Mouse (Mus musculus): ENCODE measurements around the gene Kif26b. TPM values are rescaled to one million over a fixed set of nuclear protein-coding genes. Genes with fewer than 3 reads are reported as not detected.

Kif26b gene
- polyA plus RNA-seq, 1 experiment from 2014 or later = 8.8 TPM

- WGBS = 79% methylated on average over 15 of the region's 15 CpGs
- H3K27ac ChIP-seq (replicated peaks) = no peak overlapping the region
- H3K9ac ChIP-seq = no peak overlapping the region
- H3K4me1 ChIP-seq = peaks cover 29% of the 10 kb centered on the region
- H3K36me3 ChIP-seq = peaks cover 6% of the 10 kb centered on the region; the same call in 1 of the 2 replicates
- H3K4me3 ChIP-seq = no peak overlapping the region
- no peaks in the 10 kb centered on the region; the same call in 1 of the 2 replicates for H3K9me3 ChIP-seq
- no peak overlapping the region for H3K4me2 ChIP-seq
- no peaks in the 10 kb centered on the region for H3K27me3 ChIP-seq (replicated peaks)
- ATAC-seq (ENCODE audit: extremely low read depth, insufficient number of reproducible peaks, low FRiP score, low TSS enrichment) = no peak
Measured at GRCm38 (mm10) chr1:178600851-178601569, 72.1 kb downstream of the Kif26b start.

GRCm38 (mm10) chr1:178609151-178609775 is 80.3 kb downstream of the Kif26b start:
- Histone ChIP-seq H3K9ac (no peak overlapping the region), H3K9me3 (no peaks in the 10 kb centered on the region), H3K4me1 (peaks cover 66% of the 10 kb centered on the region), H3K4me2 (no peak overlapping the region), H3K27ac (replicated peaks) (0 out of 2 replicates have a peak overlapping the region, but pooled peaks have one; percentile 29), H3K27me3 (replicated peaks) (no peaks in the 10 kb centered on the region), H3K36me3 (no peaks in the 10 kb centered on the region), H3K4me3 (no peak overlapping the region)
- no peak for ATAC-seq (ENCODE audit: extremely low read depth, insufficient number of reproducible peaks, low FRiP score, low TSS enrichment)
- 73% methylated on average over 8 of the region's 8 CpGs for WGBS

GRCm38 (mm10) chr1:178611512-178611911 is 82.6 kb downstream of the Kif26b start:
- Histone ChIP-seq H3K36me3 (no peaks in the 10 kb centered on the region), H3K27me3 (replicated peaks) (no peaks in the 10 kb centered on the region), H3K4me2 (peak overlapping the region; percentile 10; the same call in 1 of the 2 replicates), H3K4me1 (peaks cover 56% of the 10 kb centered on the region), H3K9ac (peak overlapping the region; percentile 6; the same call in 1 of the 2 replicates), H3K9me3 (no peaks in the 10 kb centered on the region), H3K4me3 (no peak overlapping the region), H3K27ac (replicated peaks) (no peak overlapping the region)
- WGBS = 77% methylated on average over 15 of the region's 15 CpGs
- no peak for ATAC-seq (ENCODE audit: extremely low read depth, insufficient number of reproducible peaks, low FRiP score, low TSS enrichment)

- Histone ChIP-seq H3K4me1 (peaks cover 15% of the 10 kb centered on the region), H3K36me3 (no peaks in the 10 kb centered on the region), H3K27ac (replicated peaks) (no peak overlapping the region), H3K4me2 (no peak overlapping the region), H3K4me3 (no peak overlapping the region), H3K27me3 (replicated peaks) (no peaks in the 10 kb centered on the region), H3K9me3 (no peaks in the 10 kb centered on the region), H3K9ac (no peak overlapping the region)
- whole genome bisulfite sequencing = 81% methylated on average over 2 of the region's 2 CpGs
- ATAC-seq (ENCODE audit: extremely low read depth, insufficient number of reproducible peaks, low FRiP score, low TSS enrichment) = no peak
Measured at GRCm38 (mm10) chr1:178621301-178621700, 92.4 kb downstream of the Kif26b start.

- H3K4me3 ChIP-seq = no peak overlapping the region
- no peak for ATAC-seq (ENCODE audit: extremely low read depth, insufficient number of reproducible peaks, low FRiP score, low TSS enrichment)
Measured at GRCm38 (mm10) chr1:178623889-178624288, 95.0 kb downstream of the Kif26b start.

GRCm38 (mm10) chr1:178626961-178627381 is 98.0 kb downstream of the Kif26b start:
- no peak for ATAC-seq (ENCODE audit: extremely low read depth, insufficient number of reproducible peaks, low FRiP score, low TSS enrichment)
- Histone ChIP-seq H3K9me3 (no peaks in the 10 kb centered on the region), H3K27me3 (replicated peaks) (no peaks in the 10 kb centered on the region), H3K4me3 (no peak overlapping the region), H3K4me2 (no peak overlapping the region), H3K36me3 (no peaks in the 10 kb centered on the region; the same call in 1 of the 2 replicates), H3K4me1 (peaks cover 34% of the 10 kb centered on the region), H3K9ac (0 out of 2 replicates have a peak overlapping the region, but pooled peaks have one; percentile 12), H3K27ac (replicated peaks) (no peak overlapping the region)
- 60% methylated on average over 6 of the region's 6 CpGs for WGBS

More at GRCm38 (mm10) chr1:178623889-178624288, 95.0 kb downstream of the Kif26b start:
- Histone ChIP-seq H3K27me3 (replicated peaks) (no peaks in the 10 kb centered on the region), H3K36me3 (no peaks in the 10 kb centered on the region; the same call in 1 of the 2 replicates), H3K9ac (no peak overlapping the region), H3K4me1 (peaks cover 26% of the 10 kb centered on the region), H3K4me2 (no peak overlapping the region), H3K27ac (replicated peaks) (no peak overlapping the region), H3K9me3 (no peaks in the 10 kb centered on the region)
- 78% methylated on average over 9 of the region's 9 CpGs for WGBS

GRCm38 (mm10) chr1:178630042-178630441 is 101.1 kb downstream of the Kif26b start:
- WGBS = 66% methylated on average over 5 of the region's 5 CpGs

GRCm38 (mm10) chr1:178631863-178632262 is 102.9 kb downstream of the Kif26b start:
- H3K27ac ChIP-seq (replicated peaks) = 0 out of 2 replicates have a peak overlapping the region, but pooled peaks have one; percentile 34
- no peak for ATAC-seq (ENCODE audit: extremely low read depth, insufficient number of reproducible peaks, low FRiP score, low TSS enrichment)
- H3K4me3 ChIP-seq = no peak overlapping the region
- H3K9me3 ChIP-seq = no peaks in the 10 kb centered on the region
- H3K9ac ChIP-seq = no peak overlapping the region; the same call in 1 of the 2 replicates
- no peaks in the 10 kb centered on the region; the same call in 1 of the 2 replicates for H3K36me3 ChIP-seq
- no peaks in the 10 kb centered on the region for H3K27me3 ChIP-seq (replicated peaks)
- 27% methylated on average over 7 of the region's 7 CpGs for WGBS
- H3K4me2 ChIP-seq = no peak overlapping the region
- H3K4me1 ChIP-seq = peaks cover 63% of the 10 kb centered on the region

More at GRCm38 (mm10) chr1:178630042-178630441, 101.1 kb downstream of the Kif26b start:
- H3K27me3 ChIP-seq (replicated peaks) = no peaks in the 10 kb centered on the region
- no peak overlapping the region for H3K27ac ChIP-seq (replicated peaks)
- peaks cover 58% of the 10 kb centered on the region for H3K4me1 ChIP-seq
- no peaks in the 10 kb centered on the region; the same call in 1 of the 2 replicates for H3K36me3 ChIP-seq
- no peak for ATAC-seq (ENCODE audit: extremely low read depth, insufficient number of reproducible peaks, low FRiP score, low TSS enrichment)
- H3K9me3 ChIP-seq = no peaks in the 10 kb centered on the region
- no peak overlapping the region for H3K4me3 ChIP-seq
- H3K9ac ChIP-seq = no peak overlapping the region
- H3K4me2 ChIP-seq = no peak overlapping the region

GRCm38 (mm10) chr1:178634359-178635085 is 105.6 kb downstream of the Kif26b start:
- Histone ChIP-seq H3K4me1 (peaks cover 80% of the 10 kb centered on the region), H3K9ac (peak overlapping the region; percentile 39), H3K36me3 (no peaks in the 10 kb centered on the region), H3K27ac (replicated peaks) (peak overlapping the region; percentile 46; the same call in 1 of the 2 replicates), H3K4me2 (peak overlapping the region; percentile 47), H3K27me3 (replicated peaks) (no peaks in the 10 kb centered on the region), H3K4me3 (no peak overlapping the region), H3K9me3 (no peaks in the 10 kb centered on the region)
- 43% methylated on average over 19 of the region's 19 CpGs for WGBS
- no peak for ATAC-seq (ENCODE audit: extremely low read depth, insufficient number of reproducible peaks, low FRiP score, low TSS enrichment)

GRCm38 (mm10) chr1:178635470-178635869 is 106.5 kb downstream of the Kif26b start:
- Histone ChIP-seq H3K36me3 (no peaks in the 10 kb centered on the region), H3K4me2 (no peak overlapping the region), H3K9me3 (no peaks in the 10 kb centered on the region), H3K27me3 (replicated peaks) (no peaks in the 10 kb centered on the region), H3K4me3 (no peak overlapping the region), H3K9ac (no peak overlapping the region), H3K4me1 (peaks cover 84% of the 10 kb centered on the region), H3K27ac (replicated peaks) (no peak overlapping the region)
- ATAC-seq (ENCODE audit: extremely low read depth, insufficient number of reproducible peaks, low FRiP score, low TSS enrichment) = no peak
- WGBS = 78% methylated on average over 4 of the region's 4 CpGs

GRCm38 (mm10) chr1:178637293-178637692 is 108.4 kb downstream of the Kif26b start:
- H3K27me3 ChIP-seq (replicated peaks) = no peaks in the 10 kb centered on the region
- no peak overlapping the region for H3K4me3 ChIP-seq
- peaks cover 83% of the 10 kb centered on the region for H3K4me1 ChIP-seq
- WGBS = 45% methylated on average over 7 of the region's 7 CpGs
- no peak overlapping the region for H3K4me2 ChIP-seq
- H3K36me3 ChIP-seq = no peaks in the 10 kb centered on the region
- no peak overlapping the region for H3K9ac ChIP-seq
- H3K9me3 ChIP-seq = no peaks in the 10 kb centered on the region
- H3K27ac ChIP-seq (replicated peaks) = no peak overlapping the region
- ATAC-seq (ENCODE audit: extremely low read depth, insufficient number of reproducible peaks, low FRiP score, low TSS enrichment) = no peak

Measured in heart, embryonic 13.5 days (tissue).